Mouse (Mus musculus) bone marrow macrophage, adult 2 months (primary cell): ENCODE data around the gene 1700017D01Rik.
"Not testable (repeated sequence)": the region's sequence is repeated elsewhere in the genome, so short reads cannot be mapped to it uniquely, and the experiment has no call there.

Experiments
- CTCF ChIP-seq: IDR thresholded peaks from 2 replicates; pipeline ENCODE4 v1.5.1; 2012; ENCODE audit warnings: low read depth, mild to moderate bottlenecking, low read length, moderate library complexity
- POLR2A ChIP-seq: IDR thresholded peaks from 2 replicates; pipeline ENCODE4 v1.6.1; 2012; ENCODE audit warnings: mild to moderate bottlenecking, low read depth, low read length, borderline replicate concordance

DNA sequence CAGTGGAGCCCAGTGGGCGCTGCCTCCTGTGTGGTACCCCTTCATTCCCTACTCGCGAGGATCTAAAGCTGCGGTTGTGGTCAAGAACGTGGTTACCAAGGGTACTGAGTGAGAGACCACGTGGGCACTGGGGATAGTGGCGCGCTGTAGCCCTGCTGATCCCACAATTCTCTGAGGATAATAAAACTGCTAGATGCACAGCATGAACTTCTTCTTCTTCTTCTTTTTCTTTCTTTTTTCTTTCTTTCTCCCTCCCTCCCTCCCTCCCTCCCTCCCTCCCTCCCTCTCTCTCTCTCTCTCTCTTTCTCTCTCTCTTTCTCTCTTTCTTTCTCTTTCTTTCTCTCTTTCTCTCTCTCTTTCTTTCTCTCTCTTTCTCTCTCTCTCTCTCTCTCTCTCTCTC, at the start of gene 1700017D01Rik:
- TF ChIP-seq CTCF, POLR2A: not testable (repeated sequence)
